ENCODE assay signal across 11 mouse cellular contexts in the genomic region with DNA sequence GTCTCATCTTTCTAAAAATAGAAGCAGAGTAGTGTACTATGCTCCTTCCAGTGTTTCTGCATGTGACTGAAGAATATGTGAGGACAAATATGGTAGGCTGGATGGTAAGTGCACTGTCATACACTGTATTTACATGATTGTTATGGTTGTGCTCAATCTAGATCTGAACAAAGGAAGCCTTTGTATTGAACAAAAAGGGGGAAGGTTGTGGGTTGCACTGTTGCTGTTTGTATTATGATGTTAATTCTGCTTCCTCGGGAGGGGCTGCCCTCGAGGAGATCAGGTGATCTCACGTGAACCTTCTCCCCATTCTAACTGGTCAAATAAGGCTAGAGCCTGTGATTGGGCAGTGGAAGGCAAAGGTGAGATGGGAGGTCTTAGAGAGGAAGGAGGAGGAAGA.
"Had no signal": no experiment of that assay in that cellular context is flagged by ENCODE, and none has a peak within 500 bp of the region (broad histone marks: within the 10 kb centered on the region; RNA-seq: fewer than 3 reads in every experiment).

No protein-coding gene starts in this region.

- H3K4me3 ChIP-seq: liver, embryonic 13.5 days had no signal

- H3K27ac ChIP-seq: liver, embryonic 13.5 days had no signal

- DNase-seq: kidney, adult 9 months; kidney, postnatal 14 days; kidney, postnatal 4 days; liver, embryonic 13.5 days; lung, adult 2 months; lung, postnatal 14 days; lung, postnatal 4 days; midbrain, embryonic 14.5 days; thymus, adult 18-20 months; thymus, postnatal 14 days; thymus, postnatal 4 days had no signal

- H3K4me1 ChIP-seq: liver, embryonic 13.5 days had no signal

- H3K27me3 ChIP-seq: liver, embryonic 13.5 days had no signal

- H3K36me3 ChIP-seq: liver, embryonic 13.5 days had no signal

- H3K9ac ChIP-seq: liver, embryonic 13.5 days had no signal

- H3K9me3 ChIP-seq: liver, embryonic 13.5 days had no signal
